Mouse (Mus musculus) heart, embryonic 10.5 days (tissue): ENCODE measurements around the gene Flt3. TPM values are rescaled to one million over a fixed set of nuclear protein-coding genes. Genes with fewer than 3 reads are reported as not detected.

ENCODE experiments used
- DNase-seq: peaks from one replicate; pipeline ENCODE4 v3.0.0-alpha.2; 2017; ENCODE audit warnings: low spot score
- H3K27ac ChIP-seq: fragments of 300-500 bp; sonication (generic); 2 replicates; pipeline ENCODE4 v1.5.1; 2016; ENCODE audit warnings: mild to moderate bottlenecking
- H3K27me3 ChIP-seq: fragments of 300-500 bp; sonication (generic); 2 replicates; pipeline ENCODE4 v1.6.1; 2016; ENCODE audit warnings: mild to moderate bottlenecking; ENCODE audit not compliant: poor library complexity, insufficient read depth, severe bottlenecking
- H3K36me3 ChIP-seq: fragments of 300-500 bp; sonication (generic); 2 replicates; pipeline ENCODE4 v1.6.1; 2016; ENCODE audit warnings: mild to moderate bottlenecking, moderate library complexity
- H3K4me1 ChIP-seq: fragments of 300-500 bp; sonication (generic); 2 replicates; pipeline ENCODE4 v1.6.1; 2016; ENCODE audit warnings: mild to moderate bottlenecking
- H3K4me3 ChIP-seq: fragments of 300-500 bp; sonication (generic); 2 replicates; pipeline ENCODE4 v1.5.1; 2016; ENCODE audit warnings: mild to moderate bottlenecking, moderate library complexity
- H3K9me3 ChIP-seq: fragments of 300-500 bp; sonication (generic); 2 replicates; pipeline ENCODE4 v1.6.1; 2016; ENCODE audit warnings: mild to moderate bottlenecking, moderate library complexity
- WGBS: fragments of 180-500 bp; shearing (Covaris S2); methylation state at CpG from one replicate; pipeline ENCODE4 v1.1.7; 2016; 5-methylcytosine and 5-hydroxymethylcytosine counted together
- polyA plus RNA-seq: library from polyadenylated mRNA; unstranded; fragments of >200 nt; fragmentation: Nextera tagmentation; extraction: Ambion mirVana; gene quantifications from 2 replicates; pipeline ENCODE4 v1.2.1, GENCODE M21; 2016

Gene Flt3
- polyA plus RNA-seq, 1 experiment from 2014 or later = not detected

GRCm38 (mm10) chr5:147300917-147301780 is 99.1 kb downstream of the Flt3 start:
- 2% methylated on average over 21 of the region's 21 CpGs for WGBS
- Histone ChIP-seq H3K36me3 (no peaks in the 10 kb centered on the region), H3K27me3 (peaks cover 97% of the 10 kb centered on the region), H3K9me3 (no peaks in the 10 kb centered on the region), H3K27ac (no peak overlapping the region), H3K4me3 (peak overlapping the region; percentile 18; the same call in 1 of the 2 replicates), H3K4me1 (peaks cover 36% of the 10 kb centered on the region)
- DNase-seq = no peak

- Histone ChIP-seq H3K27ac (no peak overlapping the region), H3K9me3 (no peaks in the 10 kb centered on the region), H3K27me3 (peaks cover 97% of the 10 kb centered on the region), H3K36me3 (no peaks in the 10 kb centered on the region), H3K4me1 (peaks cover 24% of the 10 kb centered on the region), H3K4me3 (peak overlapping the region; percentile 53)
- no peak for DNase-seq
- 2% methylated on average over 4 of the region's 4 CpGs for WGBS
These were observed 100.3 kb downstream of the Flt3 start for GRCm38 (mm10) chr5:147300001-147300363.

- Histone ChIP-seq H3K36me3 (no peaks in the 10 kb centered on the region), H3K27ac (0 out of 2 replicates have a peak overlapping the region, but pooled peaks have one; percentile 25), H3K4me3 (peak overlapping the region; percentile 53), H3K27me3 (peaks cover 97% of the 10 kb centered on the region), H3K9me3 (no peaks in the 10 kb centered on the region), H3K4me1 (peaks cover 20% of the 10 kb centered on the region)
- under 1% methylated on average over 41 of the region's 41 CpGs for WGBS
- DNase-seq = peak; percentile 80
These were observed 100.9 kb downstream of the Flt3 start for GRCm38 (mm10) chr5:147299255-147300000.

- Histone ChIP-seq H3K27me3 (peaks cover 97% of the 10 kb centered on the region), H3K9me3 (no peaks in the 10 kb centered on the region), H3K27ac (no peak overlapping the region), H3K4me3 (no peak overlapping the region), H3K4me1 (peaks cover 32% of the 10 kb centered on the region), H3K36me3 (no peaks in the 10 kb centered on the region)
- 46% methylated on average over 5 of the region's 5 CpGs for whole genome bisulfite sequencing
- no peak for DNase-seq
These were observed 103.0 kb downstream of the Flt3 start for GRCm38 (mm10) chr5:147297249-147297648.

- H3K36me3 ChIP-seq = no peaks in the 10 kb centered on the region
- peaks cover 80% of the 10 kb centered on the region for H3K27me3 ChIP-seq
- H3K9me3 ChIP-seq = no peaks in the 10 kb centered on the region
- no peak overlapping the region for H3K4me3 ChIP-seq
- no peak for DNase-seq
- H3K27ac ChIP-seq = no peak overlapping the region
- 9% methylated on average over 20 of the region's 20 CpGs for WGBS
- peaks cover 16% of the 10 kb centered on the region for H3K4me1 ChIP-seq
These were observed 106.2 kb downstream of the Flt3 start for GRCm38 (mm10) chr5:147294121-147294520.

GRCm38 (mm10) chr5:147293127-147293910 is 107.0 kb downstream of the Flt3 start:
- Histone ChIP-seq H3K9me3 (no peaks in the 10 kb centered on the region), H3K27me3 (peaks cover 72% of the 10 kb centered on the region), H3K4me1 (peaks cover 16% of the 10 kb centered on the region), H3K36me3 (no peaks in the 10 kb centered on the region), H3K27ac (no peak overlapping the region), H3K4me3 (no peak overlapping the region)
- WGBS = 16% methylated on average over 18 of the region's 18 CpGs
- DNase-seq = peak; percentile 90

- no peaks in the 10 kb centered on the region for H3K36me3 ChIP-seq
- H3K4me3 ChIP-seq = no peak overlapping the region
- peaks cover 66% of the 10 kb centered on the region for H3K27me3 ChIP-seq
- peaks cover 16% of the 10 kb centered on the region for H3K4me1 ChIP-seq
- no peaks in the 10 kb centered on the region for H3K9me3 ChIP-seq
- DNase-seq = no peak
- no peak overlapping the region for H3K27ac ChIP-seq
- WGBS = 29% methylated on average over 13 of the region's 13 CpGs
These were observed 107.7 kb downstream of the Flt3 start for GRCm38 (mm10) chr5:147292506-147293120.

GRCm38 (mm10) chr5:147291764-147292505 is 108.4 kb downstream of the Flt3 start:
- no peak for DNase-seq
- H3K4me3 ChIP-seq = no peak overlapping the region
- 25% methylated on average over 16 of the region's 16 CpGs for WGBS

GRCm38 (mm10) chr5:147284365-147284764 is 115.9 kb downstream of the Flt3 start:
- no peak overlapping the region for H3K27ac ChIP-seq
- H3K4me3 ChIP-seq = no peak overlapping the region
- no peaks in the 10 kb centered on the region for H3K4me1 ChIP-seq
- H3K36me3 ChIP-seq = no peaks in the 10 kb centered on the region
- peaks cover 49% of the 10 kb centered on the region for H3K27me3 ChIP-seq
- H3K9me3 ChIP-seq = no peaks in the 10 kb centered on the region
- whole genome bisulfite sequencing = 68% methylated on average over 4 of the region's 4 CpGs
- no peak for DNase-seq

More at GRCm38 (mm10) chr5:147291764-147292505, 108.4 kb downstream of the Flt3 start:
- Histone ChIP-seq H3K4me1 (peaks cover 16% of the 10 kb centered on the region), H3K27me3 (peaks cover 66% of the 10 kb centered on the region), H3K27ac (no peak overlapping the region), H3K36me3 (no peaks in the 10 kb centered on the region), H3K9me3 (no peaks in the 10 kb centered on the region)
